Mouse (Mus musculus) stomach, postnatal 0 days (tissue): ENCODE measurements around the gene Dab1.

Experiments
- CTCF ChIP-seq: IDR thresholded peaks from 2 replicates; pipeline ENCODE4 v1.5.1; 2016; ENCODE audit warnings: antibody characterized with exemption, low read depth, mild to moderate bottlenecking, moderate library complexity
- EP300 ChIP-seq: optimal IDR thresholded peaks from 2 replicates; pipeline ENCODE3; 2016; ENCODE audit warnings: antibody characterized with exemption

DNA sequence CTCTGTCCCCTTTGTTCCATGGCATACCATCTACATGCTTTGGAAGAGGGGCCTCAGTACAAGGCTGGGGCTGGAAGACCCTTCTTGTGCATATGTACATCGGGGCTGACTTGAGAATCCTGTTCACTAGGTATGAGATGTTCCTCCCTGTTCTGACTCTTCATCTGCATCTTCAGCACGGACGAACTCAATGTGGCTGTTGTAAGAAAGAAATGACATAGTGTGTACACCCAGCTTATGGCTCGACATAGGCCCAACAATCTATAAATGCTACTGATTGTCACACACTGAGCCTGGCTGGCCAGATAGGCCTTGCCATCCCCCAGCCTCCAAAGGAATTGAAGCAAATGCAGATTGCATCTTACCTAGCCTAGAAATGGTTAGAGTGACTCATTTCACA lies 817.3 kb downstream of the Dab1 start:
- TF ChIP-seq CTCF = no peak
- TF ChIP-seq EP300 = no peak
